Mouse (Mus musculus) stomach, postnatal 0 days (tissue): ENCODE measurements around the gene Tmc1.

Source experiments
- CTCF ChIP-seq: IDR thresholded peaks from 2 replicates; pipeline ENCODE4 v1.5.1; 2016; ENCODE audit warnings: antibody characterized with exemption, low read depth, mild to moderate bottlenecking, moderate library complexity
- EP300 ChIP-seq: optimal IDR thresholded peaks from 2 replicates; pipeline ENCODE3; 2016; ENCODE audit warnings: antibody characterized with exemption

DNA sequence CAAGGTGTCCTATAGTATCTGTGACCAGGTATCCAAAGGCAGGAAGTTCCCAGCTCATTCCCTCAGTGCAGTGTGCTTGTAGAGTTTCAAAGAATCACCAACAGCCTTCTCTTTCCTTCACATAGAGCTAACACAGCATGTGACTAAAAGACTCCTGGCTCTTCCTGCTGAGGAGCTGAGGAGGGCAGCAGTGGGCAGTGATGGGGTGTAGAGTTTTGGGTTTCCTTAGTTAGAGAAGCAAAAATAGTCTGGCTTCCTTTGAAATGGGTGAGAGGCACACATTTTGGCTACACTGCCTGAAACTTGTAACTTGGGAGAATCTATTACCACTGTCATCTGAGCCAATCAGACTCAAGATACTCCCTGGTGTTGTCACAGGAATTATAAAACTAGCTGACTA lies 96.2 kb downstream of the Tmc1 start:
- TF ChIP-seq CTCF (no peak), EP300 (no peak)
